In genomic region chr1:53333527-53333926, GRCm38 (mm10) we compare ENCODE assay signal across 25 mouse cellular contexts. TPM values are rescaled to one million over a fixed set of nuclear protein-coding genes. Genes with fewer than 3 reads are reported as not detected.
"Had no signal": no experiment of that assay in that cellular context is flagged by ENCODE, and none has a peak within 500 bp of the region (broad histone marks: within the 10 kb centered on the region; RNA-seq: fewer than 3 reads in every experiment).

No protein-coding gene starts in this region.

RNA-seq across cellular contexts. Expression of gene Asdurf, which starts 18.9 kb away (rescaled TPM):
- polyA plus RNA-seq: heart, embryonic 10.5 days; heart, embryonic 11.5 days; heart, embryonic 13.5 days; hindbrain, embryonic 11.5 days; kidney, adult 2 months; kidney, embryonic 14.5 days; kidney, embryonic 15.5 days; large intestine, adult 2 months had no signal

RNA-seq across cellular contexts. Expression of gene Gm28551, which starts 18.9 kb away (rescaled TPM):
- polyA plus RNA-seq: kidney, adult 2 months; large intestine, adult 2 months had no signal

RNA-seq across cellular contexts. Expression of gene Gm28778, which starts 36.6 kb away (rescaled TPM):
- polyA plus RNA-seq: heart, embryonic 10.5 days; heart, embryonic 11.5 days; heart, embryonic 12.5 days; heart, embryonic 13.5 days; heart, embryonic 14.5 days; heart, embryonic 16.5 days; heart, postnatal 0 days; hindbrain, embryonic 10.5 days; hindbrain, embryonic 11.5 days; hindbrain, embryonic 12.5 days; hindbrain, embryonic 13.5 days; hindbrain, embryonic 14.5 days; hindbrain, embryonic 15.5 days; hindbrain, embryonic 16.5 days; hindbrain, postnatal 0 days; intestine, embryonic 14.5 days; intestine, embryonic 15.5 days; intestine, embryonic 16.5 days; intestine, postnatal 0 days; kidney, embryonic 14.5 days; kidney, embryonic 15.5 days; kidney, embryonic 16.5 days; kidney, postnatal 0 days had no signal
